Mouse (Mus musculus) brain, embryonic 14.5 days (tissue): ENCODE measurements at regions not wholly inside any gene's neighbourhood (a gene's known extent, or its start where the extent isn't known, plus 50 kb on each side); places are given as distances from the start of the nearest gene placed in this dataset.

ENCODE experiments used
- CTCF ChIP-seq: fragments of 200-500 bp; IDR thresholded peaks from 2 replicates; pipeline ENCODE4 v1.5.1; 2012; ENCODE audit warnings: inconsistent platforms, mild to moderate bottlenecking, moderate library complexity, borderline replicate concordance; ENCODE audit not compliant: insufficient read depth, insufficient read length; ENCODE audit errors: extremely low read depth
- POLR2A ChIP-seq: fragments of 200-500 bp; IDR thresholded peaks from 2 replicates; pipeline ENCODE4 v1.6.1; 2012; ENCODE audit warnings: mild to moderate bottlenecking, inconsistent platforms, borderline replicate concordance; ENCODE audit not compliant: poor library complexity, insufficient read depth, insufficient read length, severe bottlenecking; ENCODE audit errors: extremely low read depth

DNA sequence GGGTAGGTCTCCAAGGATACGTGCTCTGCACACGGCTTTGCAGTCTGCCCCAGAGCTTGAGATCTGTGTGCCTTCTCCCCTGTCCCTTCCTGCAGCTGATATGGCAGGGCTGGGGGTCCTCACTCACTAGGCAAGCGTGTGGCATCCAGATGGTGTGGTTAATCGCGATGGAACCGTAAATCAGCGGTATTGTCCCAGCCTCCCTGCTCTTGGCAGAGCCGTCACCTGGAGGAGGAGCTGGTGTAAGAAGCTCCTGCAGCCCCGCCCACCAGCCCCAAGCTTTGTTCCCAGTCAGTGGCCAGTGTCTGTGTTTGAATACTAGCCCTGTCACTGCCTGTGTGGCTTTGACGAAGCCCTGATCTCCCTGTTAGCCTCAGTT lies 65.8 kb downstream of the Cstad start:
- TF ChIP-seq CTCF, result no peak
- no peak for TF ChIP-seq POLR2A
